Mouse (Mus musculus): ENCODE measurements around the gene Hyls1.

DNA sequence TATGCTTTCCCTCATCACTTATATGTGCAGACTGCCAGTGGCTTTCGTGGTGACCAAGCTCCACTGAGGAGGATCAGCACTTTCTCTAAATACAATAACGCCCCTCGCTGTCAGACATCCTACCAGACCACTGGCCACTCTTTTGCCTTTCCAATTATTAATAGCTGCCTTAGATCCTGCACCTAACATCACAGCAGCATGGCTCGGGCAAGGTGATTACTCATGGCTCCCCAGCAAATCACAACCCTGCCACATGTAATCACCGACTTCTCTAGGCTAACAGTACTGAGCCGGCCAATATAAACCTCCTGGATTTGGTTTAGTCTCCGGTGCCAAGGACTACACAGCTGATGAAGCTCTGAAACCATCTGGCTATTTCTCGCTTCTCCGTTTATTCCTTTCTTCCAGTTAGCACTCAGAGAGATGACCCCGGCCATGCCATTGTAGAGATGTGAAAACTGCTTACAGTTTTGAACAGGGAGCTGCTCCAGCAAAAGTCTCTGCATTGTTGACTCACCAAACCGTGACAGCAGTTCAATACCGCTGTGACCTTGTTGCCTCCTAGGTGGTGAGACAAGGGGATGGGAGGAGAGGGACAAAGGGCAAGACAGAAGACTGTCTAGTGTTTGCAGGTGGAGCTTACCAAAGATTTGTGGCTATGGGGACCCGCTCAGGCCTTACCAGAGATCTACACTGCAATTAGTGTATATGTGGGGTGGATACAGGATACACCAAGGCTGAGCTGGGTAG lies 31.0 kb downstream of the Hyls1 start:
- TF ChIP-seq MAFK (IDR thresholded peaks at IDR 0.05; ENCODE audit: insufficient read depth, low read depth, low read length) (no peak), ZC3H11A (IDR thresholded peaks at IDR 0.05; ENCODE audit: borderline replicate concordance, low read depth, low read length) (no peak), HCFC1 (IDR thresholded peaks at IDR 0.05; ENCODE audit: borderline replicate concordance, insufficient read depth, low read length) (no peak), CHD2 (IDR thresholded peaks at IDR 0.05; ENCODE audit: low read depth, low read length) (no peak), ZNF384 (IDR thresholded peaks at IDR 0.05; ENCODE audit: low read depth, low read length) (no peak)
